ENCODE assay signal across 9 mouse cellular contexts in genomic region chr7:100495581-100496251, GRCm38 (mm10). TPM values are rescaled to one million over a fixed set of nuclear protein-coding genes. Genes with fewer than 3 reads are reported as not detected.
A peak's percentile ranks its signal among the peaks of the same experiment; 100 is the strongest.
DNase-seq lines count a peak whose midpoint lies in the region; ATAC-seq and TF ChIP-seq lines count a peak whose summit lies in the region.
"Had no signal": no experiment of that assay in that cellular context is flagged by ENCODE, and none has a peak within 500 bp of the region (broad histone marks: within the 10 kb centered on the region; RNA-seq: fewer than 3 reads in every experiment).

No protein-coding gene starts in this region.

- in situ Hi-C loops in CH12.LX (cut with MboI; ENCODE audit: low pct_ligation_motif_present, low pct_unique_long_range_greater_than_20kb, low sequenced_read_pairs) = no loop called here

- ATAC-seq in forebrain, embryonic 13.5 days = peak; percentile 80
- peak; percentile 45 for ATAC-seq in hindbrain, embryonic 11.5 days (ENCODE audit: low FRiP score)
- ATAC-seq in lung, embryonic 15.5 days (ENCODE audit: borderline replicate concordance, extremely low read depth, low FRiP score, low TSS enrichment) = peak; percentile 40
- peak; percentile 82 for ATAC-seq in neutrophil, adult 5-6 weeks (ENCODE audit: extremely low read depth, insufficient number of reproducible peaks, low FRiP score, poor library complexity, severe bottlenecking)

- dilution Hi-C loops in CH12.LX (cut with MboI; ENCODE audit: extremely low pct_ligation_motif_present, extremely low pct_unique_long_range_greater_than_20kb, low sequenced_read_pairs) = no loop called here

- peaks cover 25% of the 10 kb centered on the region for H3K79me2 ChIP-seq in CH12.LX (replicated peaks; ENCODE audit: control insufficient read depth, extremely low read depth, insufficient read depth, poor library complexity, severe bottlenecking)

- no peaks in the 10 kb centered on the region for H3K27me3 ChIP-seq in CH12.LX (replicated peaks)
- peaks cover 9% of the 10 kb centered on the region; the same call in 1 of the 2 replicates for H3K27me3 ChIP-seq in forebrain, embryonic 13.5 days
- peaks cover 4% of the 10 kb centered on the region; the same call in 1 of the 2 replicates for H3K27me3 ChIP-seq in hindbrain, embryonic 11.5 days (ENCODE audit: control insufficient read depth, insufficient read depth, low read length)
- no peaks in the 10 kb centered on the region for H3K27me3 ChIP-seq in lung, embryonic 15.5 days

- TF ChIP-seq POLR2A in CH12.LX (IDR thresholded peaks at IDR 0.05; ENCODE audit: low read depth, low read length) = 0 out of 2 replicates have a peak, but pooled peaks have one; percentile 21

- TF ChIP-seq RAD21 in CH12.LX (IDR thresholded peaks at IDR 0.05; ENCODE audit: low read depth, low read length) = no peak

- peak overlapping the region; percentile 61 for H3K4me2 ChIP-seq in CH12.LX (ENCODE audit: insufficient read depth, low read depth, poor library complexity, severe bottlenecking)
- peak overlapping the region; percentile 32 for H3K4me2 ChIP-seq in forebrain, embryonic 13.5 days
- H3K4me2 ChIP-seq in hindbrain, embryonic 11.5 days (replicated peaks; ENCODE audit: low read depth, low read length) = peak overlapping the region; percentile 30; the same call in 1 of the 2 replicates
- peak overlapping the region; percentile 94 for H3K4me2 ChIP-seq in lung, embryonic 15.5 days

- peak overlapping the region; percentile 91 for H3K27ac ChIP-seq in CH12.LX (ENCODE audit: insufficient read depth, low read depth)
- peak overlapping the region; percentile 58 for H3K27ac ChIP-seq in forebrain, embryonic 13.5 days
- peak overlapping the region; percentile 76 for H3K27ac ChIP-seq in hindbrain, embryonic 11.5 days (ENCODE audit: low read depth, low read length)
- peak overlapping the region; percentile 86 for H3K27ac ChIP-seq in lung, embryonic 15.5 days

- no peaks in the 10 kb centered on the region for H3K9me3 ChIP-seq in CH12.LX (replicated peaks; ENCODE audit: low read length)
- H3K9me3 ChIP-seq in forebrain, embryonic 13.5 days (replicated peaks) = no peaks in the 10 kb centered on the region
- H3K9me3 ChIP-seq in hindbrain, embryonic 11.5 days (ENCODE audit: control insufficient read depth, low read length) = no peaks in the 10 kb centered on the region
- no peaks in the 10 kb centered on the region for H3K9me3 ChIP-seq in lung, embryonic 15.5 days

- H3K4me1 ChIP-seq in CH12.LX (ENCODE audit: control insufficient read depth in 1 of 2, insufficient read depth in 2 of 2) = peaks cover 12 to 55% of the 10 kb centered on the region in 2 experiments
- peaks cover 34% of the 10 kb centered on the region for H3K4me1 ChIP-seq in forebrain, embryonic 13.5 days
- H3K4me1 ChIP-seq in hindbrain, embryonic 11.5 days (replicated peaks; ENCODE audit: control insufficient read depth, insufficient read depth, low read length) = peaks cover 8% of the 10 kb centered on the region; the same call in 1 of the 2 replicates
- H3K4me1 ChIP-seq in lung, embryonic 15.5 days = peaks cover 38% of the 10 kb centered on the region

- 30% methylated on average over 11 of the region's 11 CpGs for WGBS in forebrain, embryonic 13.5 days
- WGBS in hindbrain, embryonic 11.5 days = 28% methylated on average over 11 of the region's 11 CpGs
- 36% methylated on average over 11 of the region's 11 CpGs for WGBS in lung, embryonic 15.5 days

- TF ChIP-seq CTCF in CH12.LX (conservative IDR thresholded peaks at IDR 0.05 in 1 of 2, IDR thresholded peaks at IDR 0.05 in 1 of 2; ENCODE audit: low read depth in 2 of 2, low read length in 2 of 2) = no peak

- H3K9ac ChIP-seq in CH12.LX (ENCODE audit: insufficient read depth, low read depth) = peak overlapping the region; percentile 75
- 0 out of 2 replicates have a peak overlapping the region, but pooled peaks have one; percentile 17 for H3K9ac ChIP-seq in forebrain, embryonic 13.5 days
- no peak overlapping the region for H3K9ac ChIP-seq in hindbrain, embryonic 11.5 days (ENCODE audit: low read depth, low read length)
- peak overlapping the region; percentile 15; the same call in 1 of the 2 replicates for H3K9ac ChIP-seq in lung, embryonic 15.5 days

- peaks cover 42 to 61% of the 10 kb centered on the region in 2 experiments for H3K36me3 ChIP-seq in CH12.LX (replicated peaks in 1 of 2; ENCODE audit: control insufficient read depth in 1 of 2, insufficient read depth in 1 of 2, low read length in 1 of 2)
- H3K36me3 ChIP-seq in forebrain, embryonic 13.5 days (ENCODE audit: poor library complexity, severe bottlenecking) = peaks cover 4% of the 10 kb centered on the region; the same call in 1 of the 2 replicates
- H3K36me3 ChIP-seq in hindbrain, embryonic 11.5 days (ENCODE audit: control insufficient read depth, insufficient read depth, low read length) = no peaks in the 10 kb centered on the region
- H3K36me3 ChIP-seq in lung, embryonic 15.5 days = peaks cover 26% of the 10 kb centered on the region; the same call in 1 of the 2 replicates

- peak; percentile 53; the same call in 1 of the 2 replicates for TF ChIP-seq EP300 in CH12.LX (IDR thresholded peaks at IDR 0.05; ENCODE audit: low read length)

- peak; percentile 96 for DNase-seq in CH12.LX (ENCODE audit: extremely low read depth)
- DNase-seq in adrenal gland, postnatal 10 days = peak; percentile 82
- DNase-seq in hindbrain, embryonic 11.5 days (ENCODE audit: low spot score) = peak; percentile 46
- peak; percentile 63 for DNase-seq in layer of hippocampus, adult 9-10 months (ENCODE audit: low spot score)
- peak; percentile 85 to 93 for DNase-seq in thymus, postnatal 10 days (ENCODE audit: low spot score in 2 of 2)

- H3K4me3 ChIP-seq in CH12.LX (replicated peaks in 1 of 3; ENCODE audit: low read depth in 2 of 3, low read length in 2 of 3, poor library complexity in 1 of 3) = peak overlapping the region; percentile 75 to 93 (median 86)
- H3K4me3 ChIP-seq in forebrain, embryonic 13.5 days = no peak overlapping the region
- peak overlapping the region; percentile 9; the same call in 1 of the 2 replicates for H3K4me3 ChIP-seq in hindbrain, embryonic 11.5 days (ENCODE audit: low read depth, low read length)
- peak overlapping the region; percentile 57 for H3K4me3 ChIP-seq in lung, embryonic 15.5 days

TF ChIP-seq in CH12.LX, 34 proteins besides CTCF, POLR2A, EP300 and RAD21 (continues in another document):
- TF ChIP-seq JUN (IDR thresholded peaks at IDR 0.05; ENCODE audit: insufficient read depth, low read depth, low read length) (no peak), CHD2 (IDR thresholded peaks at IDR 0.05; ENCODE audit: low read length) (peak; percentile 92; the same call in 1 of the 2 replicates), PAX5 (IDR thresholded peaks at IDR 0.05; ENCODE audit: low read length) (no peak), TCF12 (IDR thresholded peaks at IDR 0.05; ENCODE audit: low read depth, low read length) (peak; percentile 9; the same call in 1 of the 2 replicates), NELFE (IDR thresholded peaks at IDR 0.05; ENCODE audit: low read depth, low read length) (no peak), MAZ (IDR thresholded peaks at IDR 0.05; ENCODE audit: low read depth, low read length) (peak; percentile 62; the same call in 1 of the 2 replicates), KAT2A (IDR thresholded peaks at IDR 0.05; ENCODE audit: insufficient replicate concordance, low read length) (0 out of 2 replicates have a peak, but pooled peaks have one; percentile 8), ETS1 (conservative IDR thresholded peaks at IDR 0.05; ENCODE audit: low read depth, low read length) (0 out of 2 replicates have a peak, but pooled peaks have one; percentile 10), SMC3 (IDR thresholded peaks at IDR 0.05; ENCODE audit: low read depth, low read length) (no peak; the same call in 1 of the 2 replicates), ZMIZ1 (IDR thresholded peaks at IDR 0.05; ENCODE audit: low read depth, low read length) (0 out of 2 replicates have a peak, but pooled peaks have one; percentile 10)

RNA-seq across cellular contexts. Expression of gene Ucp2, which starts 2.6 kb away (rescaled TPM):
- 94.0 and 131 TPM in 2 replicates for total RNA-seq in CH12.LX (2012; rRNA removed)
- 102 and 131 TPM in 2 replicates for total RNA-seq in CH12.LX (2014; rRNA removed)
- 542 and 635 TPM in 2 replicates for polyA plus RNA-seq in CH12.LX (2012; ENCODE audit: insufficient read length, low read depth)
- total RNA-seq in adrenal gland, postnatal 10 days (2021) = 100 to 1,000 TPM; 482 to 541 TPM
- 43.9 and 46.0 TPM in 2 replicates for polyA plus RNA-seq in forebrain, embryonic 13.5 days (2015; fragmentation: Nextera tagmentation; extraction: Ambion mirVana)
- polyA plus RNA-seq in hindbrain, embryonic 11.5 days (2014; fragmentation: Nextera tagmentation; extraction: Ambion mirVana) = 97.7 and 99.6 TPM in 2 replicates
- polyA plus RNA-seq in lung, embryonic 15.5 days (2015; fragmentation: Nextera tagmentation; extraction: Ambion mirVana) = 246 and 279 TPM in 2 replicates
- total RNA-seq in neutrophil, adult 5-6 weeks (2017) = 453 and 500 TPM in 2 replicates

RNA-seq across cellular contexts. Expression of gene Dnajb13, which starts 19.0 kb away (rescaled TPM):
- total RNA-seq in CH12.LX (2012; rRNA removed) = 11.8 and 15.6 TPM in 2 replicates
- total RNA-seq in CH12.LX (2014; rRNA removed) = 24.5 and 32.0 TPM in 2 replicates
- polyA plus RNA-seq in CH12.LX (2012; ENCODE audit: insufficient read length, low read depth) = 13.9 and 17.8 TPM in 2 replicates
- under 1 TPM in 1 of 2 experiments, not detected in 1; 0.30 TPM for total RNA-seq in adrenal gland, postnatal 10 days (2021)
- polyA plus RNA-seq in forebrain, embryonic 13.5 days (2015; fragmentation: Nextera tagmentation; extraction: Ambion mirVana) = 2.1 and 3.7 TPM in 2 replicates
- 7.1 and 7.8 TPM in 2 replicates for polyA plus RNA-seq in hindbrain, embryonic 11.5 days (2014; fragmentation: Nextera tagmentation; extraction: Ambion mirVana)
- polyA plus RNA-seq in lung, embryonic 15.5 days (2015; fragmentation: Nextera tagmentation; extraction: Ambion mirVana) = 4.1 and 4.2 TPM in 2 replicates
- total RNA-seq in neutrophil, adult 5-6 weeks (2017) = 1.0 and 1.5 TPM in 2 replicates
- total RNA-seq: gastrocnemius, postnatal 36 days had no signal

RNA-seq across cellular contexts. Expression of gene Ucp3, which starts 22.9 kb away (rescaled TPM):
- total RNA-seq in CH12.LX (2012; rRNA removed) (not detected in 2 replicates), CH12.LX (2014; rRNA removed) (not detected in 2 replicates)
- 0.13 TPM in 1 of 2 replicates, not detected in the other for polyA plus RNA-seq in CH12.LX (2012; ENCODE audit: insufficient read length, low read depth)
- total RNA-seq in adrenal gland, postnatal 10 days (2021) = 10 to 100 TPM; 34.9 to 45.2 TPM
- not detected in 2 replicates for polyA plus RNA-seq in forebrain, embryonic 13.5 days (2015; fragmentation: Nextera tagmentation; extraction: Ambion mirVana)
- polyA plus RNA-seq in hindbrain, embryonic 11.5 days (2014; fragmentation: Nextera tagmentation; extraction: Ambion mirVana) = not detected in 2 replicates
- 0.06 TPM in 1 of 2 replicates, not detected in the other for polyA plus RNA-seq in lung, embryonic 15.5 days (2015; fragmentation: Nextera tagmentation; extraction: Ambion mirVana)
- total RNA-seq in neutrophil, adult 5-6 weeks (2017) = not detected in 2 replicates

RNA-seq across cellular contexts. Expression of gene Coa4, which starts 41.2 kb away (rescaled TPM):
- total RNA-seq in CH12.LX (2012; rRNA removed) (22.9 and 25.5 TPM in 2 replicates), CH12.LX (2014; rRNA removed) (20.3 and 24.1 TPM in 2 replicates)
- 22.0 and 24.1 TPM in 2 replicates for polyA plus RNA-seq in CH12.LX (2012; ENCODE audit: insufficient read length, low read depth)
- total RNA-seq in adrenal gland, postnatal 10 days (2021) = 10 to 100 TPM; 10.7 to 11.6 TPM
- 17.0 TPM in 2 replicates for polyA plus RNA-seq in forebrain, embryonic 13.5 days (2015; fragmentation: Nextera tagmentation; extraction: Ambion mirVana)
- 20.6 and 22.8 TPM in 2 replicates for polyA plus RNA-seq in hindbrain, embryonic 11.5 days (2014; fragmentation: Nextera tagmentation; extraction: Ambion mirVana)
- 20.0 and 23.1 TPM in 2 replicates for polyA plus RNA-seq in lung, embryonic 15.5 days (2015; fragmentation: Nextera tagmentation; extraction: Ambion mirVana)
- 9.5 and 16.9 TPM in 2 replicates for total RNA-seq in neutrophil, adult 5-6 weeks (2017)

Comparison
In these comparisons a context has a peak if more than half of its experiments do, and no peak if none do; other contexts are left out.
1. DNase-seq: peak in every context shown above with its lines; median percentile 96 in CH12.LX; 89 in thymus, postnatal 10 days; 82 in adrenal gland, postnatal 10 days; 63 in layer of hippocampus, adult 9-10 months; 46 in hindbrain, embryonic 11.5 days.
2. H3K4me2 ChIP-seq: peak in every context shown above with its lines; median percentile 94 in lung, embryonic 15.5 days; 61 in CH12.LX; 32 in forebrain, embryonic 13.5 days; 30 in hindbrain, embryonic 11.5 days.